Mouse (Mus musculus) embryonic facial prominence, embryonic 11.5 days (tissue): ENCODE measurements at regions not wholly inside any gene's neighbourhood (a gene's known extent, or its start where the extent isn't known, plus 50 kb on each side); places are given as distances from the start of the nearest gene placed in this dataset.

Experiments
- ATAC-seq: fragments of 200-750 bp; cut with Nextera tagmentation; replicated peaks from 2 replicates; pipeline ENCODE4 v1.8.0; 2017; ENCODE audit warnings: low read depth; ENCODE audit not compliant: insufficient number of reproducible peaks, low FRiP score, low TSS enrichment
- DNase-seq: peaks from one replicate; pipeline ENCODE4 v3.0.0-alpha.2; 2015; ENCODE audit warnings: low spot score
- H3K27ac ChIP-seq: fragments of 300-500 bp; sonication (generic); replicated peaks from 2 replicates; pipeline ENCODE4 v1.5.1; 2014; ENCODE audit warnings: mild to moderate bottlenecking, low read depth, low read length, control low read depth
- H3K27me3 ChIP-seq: fragments of 300-500 bp; sonication (generic); 2 replicates; pipeline ENCODE4 v1.6.1; 2014; ENCODE audit warnings: mild to moderate bottlenecking, low read length, moderate library complexity, mixed read lengths; ENCODE audit not compliant: control insufficient read depth, insufficient read depth
- H3K36me3 ChIP-seq: fragments of 300-500 bp; sonication (generic); replicated peaks from 2 replicates; pipeline ENCODE4 v1.6.1; 2014; ENCODE audit warnings: low read depth, mild to moderate bottlenecking, low read length, moderate library complexity, mixed read lengths; ENCODE audit not compliant: control insufficient read depth, insufficient read depth
- H3K4me1 ChIP-seq: fragments of 300-500 bp; sonication (generic); 2 replicates; pipeline ENCODE4 v1.6.1; 2014; ENCODE audit warnings: low read length, mixed read lengths; ENCODE audit not compliant: control insufficient read depth, insufficient read depth
- H3K4me2 ChIP-seq: fragments of 300-500 bp; sonication (generic); 2 replicates; pipeline ENCODE4 v1.6.1; 2014; ENCODE audit warnings: low read depth, mild to moderate bottlenecking, control low read depth, low read length, moderate library complexity
- H3K4me3 ChIP-seq: fragments of 300-500 bp; sonication (generic); 2 replicates; pipeline ENCODE4 v1.5.1; 2014; ENCODE audit warnings: low read depth, low read length, control low read depth
- H3K9ac ChIP-seq: fragments of 300-500 bp; sonication (generic); replicated peaks from 2 replicates; pipeline ENCODE4 v1.6.1; 2014; ENCODE audit warnings: mild to moderate bottlenecking, control low read depth, low read length
- H3K9me3 ChIP-seq: fragments of 300-500 bp; sonication (generic); replicated peaks from 2 replicates; pipeline ENCODE4 v1.6.1; 2016; ENCODE audit warnings: mild to moderate bottlenecking, low read length, inconsistent platforms, mixed read lengths; ENCODE audit not compliant: control insufficient read depth
- WGBS: fragments of 180-500 bp; shearing (Covaris S2); extraction: QIAGEN DNeasy Blood & Tissue Kit; methylation state at CpG from one replicate; pipeline ENCODE4 v1.1.7; 2014; 5-methylcytosine and 5-hydroxymethylcytosine counted together

DNA sequence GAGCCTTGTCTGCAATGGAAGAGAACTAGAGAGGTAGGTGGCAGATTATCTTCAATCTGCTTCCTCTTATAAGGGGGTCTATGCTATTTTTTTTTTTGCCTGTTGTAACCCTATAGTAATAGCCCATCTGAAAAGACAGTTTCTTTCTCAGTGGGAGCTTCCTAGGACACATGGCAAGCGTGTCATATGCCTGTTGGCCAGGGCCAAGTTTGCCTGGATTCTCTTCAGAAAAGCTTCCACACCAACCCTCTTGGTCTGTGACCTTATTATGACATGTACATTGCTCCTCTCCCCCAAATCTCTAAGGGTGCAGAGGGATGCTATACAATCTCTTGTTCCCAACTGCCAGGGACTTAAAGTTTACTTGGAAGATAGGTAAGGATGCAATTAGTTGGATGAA lies 174.8 kb downstream of the Brinp2 start:
- Histone ChIP-seq H3K27ac (no peak overlapping the region), H3K36me3 (no peaks in the 10 kb centered on the region), H3K9ac (no peak overlapping the region), H3K4me1 (no peaks in the 10 kb centered on the region), H3K4me3 (no peak overlapping the region), H3K27me3 (no peaks in the 10 kb centered on the region), H3K9me3 (no peaks in the 10 kb centered on the region), H3K4me2 (no peak overlapping the region)
- WGBS, result 71% methylated on average over 1 of the region's 1 CpGs
- no peak for ATAC-seq
- no peak for DNase-seq

DNA sequence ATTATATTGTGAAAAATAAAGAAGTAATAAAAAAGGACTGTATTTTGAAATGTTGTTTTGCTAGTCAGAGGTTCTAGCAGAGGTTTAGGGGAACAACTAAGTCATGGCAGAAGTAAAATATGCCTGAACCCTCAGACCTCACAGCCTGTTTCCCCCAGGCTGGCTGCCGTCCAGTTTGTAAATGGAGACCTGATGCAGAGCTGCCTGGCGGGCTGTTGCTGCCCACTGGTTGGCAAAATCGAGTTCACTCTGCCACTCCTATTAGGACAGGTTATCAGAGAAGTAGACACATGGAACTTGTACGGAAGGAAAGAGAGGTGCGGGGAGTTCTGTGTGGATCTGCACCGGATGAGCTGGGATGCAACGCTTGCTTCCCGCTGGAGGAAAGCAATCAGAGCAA lies 168.5 kb downstream of the Brinp2 start:
- H3K4me2 ChIP-seq, result no peak overlapping the region
- no peak for DNase-seq
- no peak for ATAC-seq
- H3K9ac ChIP-seq, result no peak overlapping the region
- no peaks in the 10 kb centered on the region for H3K36me3 ChIP-seq
- no peak overlapping the region for H3K27ac ChIP-seq
- no peak overlapping the region for H3K4me3 ChIP-seq
- H3K27me3 ChIP-seq, result no peaks in the 10 kb centered on the region
- no peaks in the 10 kb centered on the region for H3K4me1 ChIP-seq
- 72% methylated on average over 8 of the region's 8 CpGs for WGBS
- no peaks in the 10 kb centered on the region for H3K9me3 ChIP-seq

DNA sequence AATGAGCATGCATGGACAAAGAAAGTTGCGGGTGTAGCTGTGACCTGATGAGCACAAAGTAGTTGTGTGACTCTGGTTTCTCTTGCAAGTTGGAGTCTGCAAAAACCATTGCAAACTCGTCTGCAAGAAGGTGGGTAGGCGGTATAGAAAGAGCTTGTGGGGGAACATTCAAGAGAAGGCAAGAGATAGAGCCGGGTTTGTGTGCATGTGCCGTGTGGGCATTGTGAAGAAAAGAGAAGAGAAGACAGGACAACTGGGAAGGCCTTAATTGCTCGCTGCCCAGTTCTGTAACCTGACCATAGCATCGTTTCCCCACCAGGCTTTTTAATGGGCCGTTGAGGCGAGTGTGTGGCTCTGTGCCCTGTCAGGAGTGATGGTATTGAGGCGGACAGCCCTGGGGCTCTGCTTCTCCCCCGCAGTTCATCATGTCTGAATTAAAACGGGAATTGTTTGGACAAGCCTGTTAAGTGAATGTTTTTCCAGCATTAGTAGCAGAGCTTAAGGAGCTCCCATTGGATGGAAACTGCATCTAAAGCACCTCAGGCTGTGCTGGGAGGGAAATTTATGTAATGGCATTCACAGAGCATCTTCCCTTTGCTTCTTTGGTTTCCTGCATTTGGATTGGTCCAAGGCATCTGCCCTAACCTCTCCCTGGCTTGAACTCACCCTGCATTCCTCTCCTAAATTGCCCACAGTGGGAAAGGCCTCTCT lies 163.1 kb downstream of the Brinp2 start:
- H3K36me3 ChIP-seq, result no peaks in the 10 kb centered on the region
- WGBS, result 34% methylated on average over 12 of the region's 12 CpGs
- no peak overlapping the region for H3K4me3 ChIP-seq
- no peaks in the 10 kb centered on the region for H3K4me1 ChIP-seq
- peak; percentile 83; the same call in 1 of the 2 replicates for ATAC-seq
- no peak overlapping the region for H3K4me2 ChIP-seq
- H3K9ac ChIP-seq, result no peak overlapping the region
- H3K9me3 ChIP-seq, result no peaks in the 10 kb centered on the region
- peak; percentile 48 for DNase-seq
- H3K27me3 ChIP-seq, result no peaks in the 10 kb centered on the region
- H3K27ac ChIP-seq, result no peak overlapping the region

DNA sequence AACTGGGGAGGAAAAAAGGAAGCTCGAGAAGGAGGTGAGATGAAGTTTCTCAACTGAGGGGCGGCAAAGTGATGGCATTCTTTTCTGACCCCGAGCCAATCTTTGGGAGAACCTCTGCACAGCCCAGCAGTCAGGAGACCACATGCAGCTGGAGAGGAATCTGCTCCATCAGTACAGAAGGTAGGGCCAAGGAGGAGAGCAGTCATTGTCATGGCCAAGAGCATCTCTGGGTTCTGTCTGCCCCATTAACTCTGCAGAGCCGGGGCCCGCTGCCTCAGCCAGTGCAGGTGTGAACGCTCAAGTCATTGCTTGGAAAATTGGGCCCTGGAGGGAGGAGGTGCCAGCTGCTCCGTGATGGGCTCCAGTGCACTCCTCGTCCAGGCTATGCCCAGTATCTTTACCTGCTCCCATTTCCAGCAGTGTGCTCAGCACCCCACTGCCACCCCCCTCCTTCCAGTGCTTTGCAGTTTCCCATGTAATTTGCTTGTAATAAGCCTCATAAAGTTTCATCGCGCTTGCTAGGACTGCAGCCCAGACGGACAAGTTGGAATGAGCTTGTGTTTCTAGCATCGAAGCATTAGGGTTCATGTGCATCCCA lies 162.1 kb downstream of the Brinp2 start:
- no peak overlapping the region for H3K4me2 ChIP-seq
- no peak overlapping the region for H3K4me3 ChIP-seq
- no peak overlapping the region for H3K9ac ChIP-seq
- DNase-seq (no peak), ATAC-seq (no peak)
- no peaks in the 10 kb centered on the region for H3K36me3 ChIP-seq
- H3K4me1 ChIP-seq, result no peaks in the 10 kb centered on the region
- H3K27ac ChIP-seq, result no peak overlapping the region
- WGBS, result 67% methylated on average over 12 of the region's 12 CpGs
- no peaks in the 10 kb centered on the region for H3K9me3 ChIP-seq
- H3K27me3 ChIP-seq, result no peaks in the 10 kb centered on the region
